Mouse (Mus musculus) gastrocnemius, postnatal 25 days (tissue): ENCODE data around the gene Srr. TPM values are rescaled to one million over a fixed set of nuclear protein-coding genes. Genes with fewer than 3 reads are reported as not detected.

ENCODE experiments used
- DNase-seq: peaks from one replicate; pipeline ENCODE4 v3.0.0; 2022
- long read RNA-seq, 2 experiments: library from polyadenylated mRNA; stranded (forward); transcript quantifications; one replicate each; pipeline ENCODE4 v2.0.0; 2021
- total RNA-seq, 2 experiments: library from RNA; stranded (reverse); gene quantifications; 1 replicate in 1 of 2; 2 replicates in 1 of 2; pipeline ENCODE4 v1.2.3; 2021

Gene Srr
- 10 to 100 TPM; 20.1 to 21.9 TPM for total RNA-seq
- long read RNA-seq, experiment 1, transcript Srr-201 (9 exons, 3,699 nt): major isoform, 6 of 36 reads
- long read RNA-seq, experiment 1, partial matches to known transcripts: 0 of 36 reads
- long read RNA-seq, experiment 1, other reads (novel, unspliced or antisense): 28 of 36 reads
- long read RNA-seq, experiment 2, transcript Srr-201 (9 exons, 3,699 nt): major isoform, 8 of 41 reads
- long read RNA-seq, experiment 2, partial matches to known transcripts: 1 of 41 reads
- long read RNA-seq, experiment 2, other reads (novel, unspliced or antisense): 32 of 41 reads

DNA sequence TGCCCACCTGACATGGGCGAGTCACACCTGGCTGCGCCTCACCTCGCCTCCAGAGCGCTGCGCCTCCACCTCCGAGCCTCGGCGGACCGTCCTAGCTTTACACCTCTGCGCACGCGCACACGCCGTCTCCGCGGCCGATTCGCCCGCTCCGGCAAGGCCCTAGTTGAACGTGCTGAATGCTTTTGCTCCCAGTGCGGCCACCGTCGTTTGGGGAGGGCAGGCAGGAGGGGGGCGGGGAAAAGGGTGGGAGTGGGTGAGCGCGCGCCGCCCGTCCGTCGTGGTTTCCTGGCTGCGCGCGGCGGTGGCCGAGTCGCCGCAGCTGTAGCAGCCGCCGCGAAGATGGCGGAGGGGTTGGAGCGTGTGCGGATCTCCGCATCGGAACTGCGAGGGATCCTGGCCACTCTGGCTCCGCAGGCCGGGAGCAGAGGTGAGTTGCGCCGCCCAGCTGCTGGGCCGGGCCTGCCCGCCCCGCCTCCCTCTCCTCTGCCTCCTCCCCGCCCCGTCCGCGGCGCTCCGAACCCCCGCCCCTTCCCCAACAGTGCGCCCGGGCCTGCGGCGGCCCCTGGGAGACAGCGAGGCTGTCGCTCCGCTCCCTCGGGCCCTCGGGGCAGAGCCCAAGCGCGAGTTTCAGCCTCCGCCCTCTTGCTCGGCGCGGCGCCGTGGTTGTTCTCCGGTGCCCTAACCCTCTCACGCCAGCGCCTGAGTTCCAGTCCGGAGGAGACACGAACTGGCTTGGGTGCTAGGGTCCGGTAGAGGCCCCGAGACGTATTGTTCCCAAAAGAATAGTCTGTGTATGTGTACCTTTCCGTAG lies at the start of gene Srr, which contains the start of gene Smg6:
Gene Srr, minus strand, starts transcription at position 372 of the 811 bp plus-strand sequence.
Gene Smg6, plus strand, starts transcription at position 247 of the 811 bp plus-strand sequence.
- peak; percentile 95 for DNase-seq

GRCm38 (mm10) chr11:74974615-74975014 lies 48.9 kb upstream of the Srr start:
- DNase-seq: no peak

GRCm38 (mm10) chr11:74973290-74974157 lies 47.8 kb upstream of the Srr start:
- DNase-seq: no peak

- no peak for DNase-seq
Measured at GRCm38 (mm10) chr11:74965516-74965915, 39.8 kb upstream of the Srr start.

DNA sequence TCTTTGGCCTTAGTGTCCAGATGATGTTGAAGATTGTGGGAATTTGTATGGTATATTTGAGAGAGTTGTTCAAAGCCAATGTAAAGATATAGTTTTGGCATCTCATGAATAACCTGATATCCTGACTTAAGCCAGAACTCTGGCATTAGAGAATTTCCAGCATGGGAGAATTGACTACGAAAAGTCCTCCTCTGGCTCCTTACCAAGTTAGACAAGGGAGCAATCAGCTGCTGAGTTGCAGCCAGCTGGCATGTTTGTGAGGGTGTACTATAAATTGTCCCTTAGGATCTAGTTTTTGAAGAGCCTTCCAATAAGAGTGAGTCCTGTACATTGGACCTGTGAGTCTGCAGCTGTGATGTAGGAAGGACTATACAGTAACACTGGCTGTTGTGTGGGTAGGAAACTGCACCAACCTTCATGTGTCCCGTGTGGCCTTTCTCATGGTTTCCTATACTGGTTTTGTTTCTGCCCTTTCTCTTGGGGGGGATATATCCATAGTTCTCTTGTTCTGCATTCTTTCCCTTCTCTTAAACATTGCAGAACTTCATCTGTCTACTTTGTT lies 37.2 kb upstream of the Srr start:
- DNase-seq: no peak

GRCm38 (mm10) chr11:74961953-74962352 lies 36.2 kb upstream of the Srr start:
- DNase-seq: no peak

- DNase-seq: no peak
Measured at GRCm38 (mm10) chr11:74960031-74960551, 34.3 kb upstream of the Srr start.

GRCm38 (mm10) chr11:74959501-74959900 lies 33.8 kb upstream of the Srr start:
- no peak for DNase-seq

GRCm38 (mm10) chr11:74957600-74957999 lies 31.9 kb upstream of the Srr start:
- DNase-seq: no peak

- DNase-seq: no peak
Measured at GRCm38 (mm10) chr11:74956006-74956405, 30.3 kb upstream of the Srr start.

GRCm38 (mm10) chr11:74954901-74955300 lies 29.2 kb upstream of the Srr start:
- no peak for DNase-seq

DNA sequence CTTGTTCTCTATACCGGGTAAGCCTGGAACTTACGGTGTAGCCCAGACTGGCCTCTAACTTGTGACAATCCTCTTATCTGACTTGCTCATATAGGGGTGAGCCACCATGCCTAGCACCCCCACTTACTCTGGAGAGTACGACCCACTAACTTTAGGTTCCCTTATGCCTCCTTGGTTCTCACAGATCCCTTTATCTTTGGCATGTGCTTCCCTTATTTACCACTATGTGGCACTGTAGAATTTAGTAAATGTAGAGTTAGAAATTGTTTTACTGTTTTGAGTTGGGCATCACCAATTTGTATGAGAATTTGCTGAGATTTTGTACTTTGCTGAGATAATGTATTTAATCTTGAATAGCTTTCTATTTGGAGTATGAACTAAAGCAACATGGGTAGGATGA lies 20.6 kb upstream of the Srr start:
- no peak for DNase-seq

DNA sequence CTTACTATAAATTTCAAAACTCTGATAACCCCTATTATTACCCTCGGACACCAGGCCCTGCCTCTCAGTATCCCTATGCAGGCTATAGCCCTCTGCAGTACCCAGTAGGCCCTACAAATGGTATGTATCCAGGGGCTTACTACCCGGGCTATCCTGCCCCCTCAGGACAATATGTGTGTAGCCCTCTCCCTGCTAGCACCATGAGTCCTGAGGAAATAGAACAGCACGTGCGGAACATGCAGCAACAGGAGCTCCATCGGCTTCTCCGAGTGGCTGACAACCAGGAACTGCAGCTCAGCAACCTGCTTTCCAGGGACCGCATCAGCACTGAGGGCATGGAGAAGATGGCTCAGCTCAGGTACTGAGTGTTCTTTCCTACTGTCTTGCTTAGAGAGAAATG lies 4.6 kb upstream of the Srr start:
- DNase-seq: no peak

DNA sequence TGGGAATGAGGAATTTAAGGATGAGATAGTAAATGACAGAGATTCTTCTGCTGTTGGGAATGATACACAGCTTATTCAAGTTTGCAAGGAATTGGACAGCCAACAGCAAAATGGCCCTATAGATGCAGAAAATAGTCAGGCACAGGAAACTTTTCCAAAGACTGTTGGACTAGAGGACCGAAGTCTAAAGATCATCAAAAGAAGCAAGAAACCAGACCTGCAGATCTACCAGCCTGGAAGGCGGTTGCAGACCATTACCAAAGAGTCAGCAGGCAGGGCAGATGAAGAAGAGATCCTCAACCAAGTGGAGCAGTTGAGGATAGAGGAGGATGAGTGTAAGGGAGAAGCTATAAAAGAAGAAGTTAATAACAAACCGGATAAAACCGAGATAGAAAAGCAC lies 3.4 kb upstream of the Srr start:
- no peak for DNase-seq

DNA sequence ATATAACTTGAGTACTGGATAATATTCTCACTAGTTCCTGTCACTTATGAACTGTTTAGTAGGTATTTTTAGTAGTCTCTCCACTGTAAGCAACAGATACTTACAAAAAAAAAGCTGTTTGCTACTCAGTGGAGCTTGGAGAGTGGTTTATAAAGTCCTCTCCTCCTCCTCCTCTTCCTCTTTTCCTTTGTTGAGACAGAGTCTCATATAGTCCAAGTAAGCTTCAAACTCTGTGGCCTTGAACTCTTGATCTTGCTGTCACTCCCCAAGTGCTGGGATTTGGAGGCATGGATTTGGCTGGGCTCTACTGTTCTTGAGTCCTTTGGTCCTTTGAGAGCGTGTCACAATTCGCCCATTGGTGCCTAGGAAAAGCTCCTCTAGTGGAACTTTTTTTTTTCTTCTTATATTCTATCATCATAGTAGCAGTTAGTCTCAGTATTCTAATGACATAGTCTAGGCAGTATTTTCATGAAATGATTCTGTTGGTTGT lies 1.5 kb upstream of the Srr start:
- no peak for DNase-seq

DNA sequence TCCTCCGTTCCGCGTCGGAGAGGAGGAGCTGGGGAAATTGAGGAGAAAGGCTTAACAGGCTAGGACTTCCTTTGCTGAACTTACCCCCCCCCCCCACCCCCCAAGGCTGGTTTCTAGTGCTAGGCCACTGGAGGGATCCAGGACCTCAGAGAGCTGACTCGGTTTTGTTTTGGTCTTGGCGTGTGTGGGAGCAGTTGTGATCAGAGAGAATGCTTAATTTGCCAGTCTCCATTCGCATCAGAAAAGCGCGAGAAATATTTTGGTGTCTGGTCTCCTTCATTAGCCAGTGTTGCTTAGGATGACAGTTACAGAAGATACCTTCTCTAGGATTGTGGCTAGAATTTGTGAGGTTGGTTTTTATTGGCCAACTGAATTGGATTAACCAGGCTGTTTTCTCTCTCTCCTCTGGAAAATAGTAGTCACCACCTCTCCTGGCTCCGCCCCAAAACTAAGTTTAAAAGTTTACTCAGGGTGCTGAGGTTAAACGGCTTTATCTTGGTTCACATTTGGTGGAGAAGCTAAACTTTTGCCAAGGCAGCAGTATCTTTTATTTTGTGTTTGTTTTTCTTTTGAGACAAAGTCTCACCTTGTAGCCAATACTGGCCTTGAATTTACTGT lies 749 bp upstream of the Srr start:
- no peak for DNase-seq

GRCm38 (mm10) chr11:74924149-74924548 lies 1.6 kb downstream of the Srr start:
- no peak for DNase-seq

DNA sequence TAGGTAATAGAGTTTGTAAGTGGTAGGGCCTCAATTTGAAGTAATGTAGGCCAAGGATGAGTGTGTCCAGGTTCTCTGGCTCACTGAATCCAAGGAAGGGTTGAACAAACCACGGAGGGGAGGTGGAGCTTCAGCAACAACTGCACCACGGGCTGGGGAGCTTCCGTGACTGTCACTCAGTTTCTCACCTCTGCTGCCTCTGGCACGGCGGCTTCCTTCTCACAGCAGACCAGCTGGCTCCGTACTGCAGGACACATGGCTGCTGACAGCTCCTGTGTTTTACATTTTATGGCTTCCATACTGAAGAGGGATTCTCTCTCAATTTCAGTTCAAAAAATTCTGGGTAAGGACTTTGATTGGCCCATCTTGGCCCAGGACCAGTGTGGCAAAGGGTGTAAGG lies 6.5 kb downstream of the Srr start:
- DNase-seq: no peak

DNA sequence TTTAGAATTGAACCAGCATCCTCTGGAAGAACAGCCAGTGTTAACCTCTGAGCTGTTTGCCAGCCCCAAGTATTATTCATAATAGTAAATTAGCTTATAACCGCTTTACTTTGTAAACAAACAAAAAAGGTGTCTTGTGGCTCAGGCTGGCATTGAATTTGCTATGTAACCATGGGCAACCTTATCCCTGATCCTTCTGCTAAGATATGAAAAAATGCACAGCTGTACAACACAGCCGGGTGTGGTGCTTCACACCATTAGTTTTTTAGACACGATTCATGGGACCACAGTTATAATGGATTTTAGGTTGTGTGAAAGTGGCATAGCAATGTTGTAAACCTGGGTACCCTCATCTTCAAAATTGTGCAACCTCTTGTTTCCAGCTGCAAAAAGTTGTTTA lies 13.3 kb downstream of the Srr start:
- DNase-seq: no peak

DNA sequence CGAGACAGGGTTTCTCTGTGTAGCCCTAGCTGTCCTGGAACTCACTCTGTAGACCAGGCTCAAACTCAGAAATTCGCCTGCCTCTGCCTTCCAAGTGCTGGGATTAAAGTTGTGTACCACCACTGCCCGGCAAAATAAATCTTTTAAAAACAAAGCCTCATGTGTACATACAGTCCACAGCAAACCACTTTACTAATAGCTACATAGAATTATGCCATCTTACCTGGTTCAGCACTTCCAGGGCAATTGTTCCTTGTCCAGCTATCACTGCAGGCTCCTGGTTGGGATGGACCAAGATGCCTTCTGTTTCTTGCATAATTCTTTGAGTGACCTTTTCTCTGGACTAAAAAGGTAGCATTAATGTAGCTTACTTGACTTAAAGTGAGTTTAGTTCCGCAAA lies 15.8 kb downstream of the Srr start:
- no peak for DNase-seq

- DNase-seq: no peak
Measured at GRCm38 (mm10) chr11:74908618-74909399, 16.9 kb downstream of the Srr start.
